In the genomic region with DNA sequence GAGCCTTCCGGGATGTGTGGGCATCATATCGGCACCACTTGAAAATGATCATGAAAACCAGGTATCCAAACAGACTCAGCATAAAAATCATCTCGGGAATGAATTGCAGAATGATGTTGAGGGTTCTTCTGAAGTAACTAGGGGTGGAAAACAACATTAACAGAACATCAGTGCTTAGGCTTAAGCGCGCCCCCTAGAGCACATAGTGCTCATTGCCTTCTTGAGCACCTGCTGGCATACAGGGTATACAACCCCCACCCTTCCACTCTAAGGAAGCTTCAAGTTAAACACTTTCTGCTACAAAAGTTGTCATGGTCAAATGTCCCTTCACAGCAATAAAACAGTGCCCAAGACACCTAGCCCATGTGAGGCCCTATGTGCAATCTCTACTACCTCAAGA, we compare ENCODE assay signal across 15 mouse cellular contexts. TPM values are rescaled to one million over a fixed set of nuclear protein-coding genes. Genes with fewer than 3 reads are reported as not detected.
DNase-seq lines count a peak whose midpoint lies in the region; ATAC-seq lines count a peak whose summit lies in the region.
"Had no signal": no experiment of that assay in that cellular context is flagged by ENCODE, and none has a peak within 500 bp of the region (broad histone marks: within the 10 kb centered on the region; RNA-seq: fewer than 3 reads in every experiment).

No protein-coding gene starts in this region.

- no peaks in the 10 kb centered on the region for H3K4me1 ChIP-seq in liver, embryonic 11.5 days (replicated peaks; ENCODE audit: control insufficient read depth, insufficient read depth, low read length)
- H3K4me1 ChIP-seq: embryonic facial prominence, embryonic 15.5 days; heart, embryonic 10.5 days had no signal

- H3K36me3 ChIP-seq in liver, embryonic 11.5 days (ENCODE audit: control insufficient read depth, insufficient read depth, low read length): no peaks in the 10 kb centered on the region
- H3K36me3 ChIP-seq in splenic B cell, adult 2 months (ENCODE audit: control insufficient read depth, insufficient read depth, low read length, poor library complexity, severe bottlenecking): no peaks in the 10 kb centered on the region
- H3K36me3 ChIP-seq: embryonic facial prominence, embryonic 15.5 days; heart, embryonic 10.5 days had no signal

- H3K27ac ChIP-seq in liver, embryonic 11.5 days (ENCODE audit: low read depth, low read length): no peak overlapping the region
- H3K27ac ChIP-seq: embryonic facial prominence, embryonic 15.5 days; heart, embryonic 10.5 days had no signal

- H3K27me3 ChIP-seq in liver, embryonic 11.5 days (replicated peaks; ENCODE audit: control insufficient read depth, insufficient read depth, low read length): no peaks in the 10 kb centered on the region
- no peaks in the 10 kb centered on the region for H3K27me3 ChIP-seq in splenic B cell, adult 2 months (ENCODE audit: control insufficient read depth, insufficient read depth, low read length, poor library complexity, severe bottlenecking)
- H3K27me3 ChIP-seq: embryonic facial prominence, embryonic 15.5 days had no signal

- no peaks in the 10 kb centered on the region; the same call in 1 of the 2 replicates for H3K9me3 ChIP-seq in liver, embryonic 11.5 days (ENCODE audit: control insufficient read depth, low read length)
- H3K9me3 ChIP-seq: embryonic facial prominence, embryonic 15.5 days had no signal

- ATAC-seq in liver, embryonic 11.5 days (replicated peaks; ENCODE audit: low FRiP score): no peak
- ATAC-seq: hindbrain, embryonic 16.5 days had no signal

- H3K9ac ChIP-seq in liver, embryonic 11.5 days (ENCODE audit: low read depth, low read length): no peak overlapping the region
- H3K9ac ChIP-seq: embryonic facial prominence, embryonic 15.5 days had no signal

- peak; percentile 43 for DNase-seq in embryo, embryonic 10 days (ENCODE audit: low spot score)
- no peak for DNase-seq in embryo, embryonic 9.5 days (ENCODE audit: extremely low spot score)
- DNase-seq in liver: peak; percentile 14
- no peak for DNase-seq in liver, embryonic 11.5 days (ENCODE audit: low spot score)
- peak; percentile 60 for DNase-seq in ES-CJ7 (ENCODE audit: low read depth, low spot score)
- DNase-seq in splenic B cell, adult 2 months (ENCODE audit: low read depth, low spot score): peak; percentile 50
- DNase-seq in layer of hippocampus, postnatal 10 days (ENCODE audit: low spot score in 2 of 2): no peak
- no peak for DNase-seq in adrenal gland, postnatal 25 days
- DNase-seq: retina, postnatal 1 day had no signal

- H3K4me2 ChIP-seq in liver, embryonic 11.5 days: no peak overlapping the region
- H3K4me2 ChIP-seq: embryonic facial prominence, embryonic 15.5 days had no signal

- 50% methylated on average over 5 of the region's 5 CpGs for WGBS in liver, embryonic 11.5 days

- H3K4me3 ChIP-seq in liver, embryonic 11.5 days (ENCODE audit: low read depth, low read length): no peak overlapping the region
- H3K4me3 ChIP-seq: embryonic facial prominence, embryonic 15.5 days; heart, embryonic 10.5 days; megakaryocyte, embryonic 14.5 days had no signal

RNA-seq across cellular contexts. Expression of a gene that starts 12.0 kb away (rescaled TPM):
- polyA plus RNA-seq in liver, embryonic 11.5 days (2014; fragmentation: Nextera tagmentation; extraction: Ambion mirVana): 0.08 and 0.25 TPM in 2 replicates
- total RNA-seq in layer of hippocampus, postnatal 10 days (2021): under 1 TPM; 0.31 to 0.50 TPM
- 1.7 and 1.9 TPM in 2 replicates for total RNA-seq in adrenal gland, postnatal 25 days (2021)

RNA-seq across cellular contexts. Expression of a gene that starts 50.2 kb away (rescaled TPM):
- polyA plus RNA-seq in liver, embryonic 11.5 days (2014; fragmentation: Nextera tagmentation; extraction: Ambion mirVana): not detected in 2 replicates
- not detected for total RNA-seq in layer of hippocampus, postnatal 10 days (2021)
- not detected in 2 replicates for total RNA-seq in adrenal gland, postnatal 25 days (2021)
- polyA plus RNA-seq: C2C12; heart, embryonic 10.5 days; hindbrain, embryonic 16.5 days; limb, embryonic 11.5 days had no signal

Comparison
In these comparisons a context has a peak if more than half of its experiments do, and no peak if none do; other contexts are left out.
1. DNase-seq: peak in embryo, embryonic 10 days (single experiment), liver (single experiment), ES-CJ7 (single experiment) and splenic B cell, adult 2 months (single experiment); none in embryo, embryonic 9.5 days (single experiment), liver, embryonic 11.5 days (single experiment), layer of hippocampus, postnatal 10 days (0 of 2) and adrenal gland, postnatal 25 days (single experiment).